Mouse (Mus musculus): ENCODE measurements at regions not wholly inside any gene's neighbourhood (a gene's known extent, or its start where the extent isn't known, plus 50 kb on each side); places are given as distances from the start of the nearest gene placed in this dataset.

GRCm38 (mm10) chr14:25138485-25138884 is 320.5 kb upstream of the Zmiz1 start:
- ATAC-seq (ENCODE audit: extremely low read depth, insufficient number of reproducible peaks, low FRiP score, poor library complexity, severe bottlenecking), result no peak

- ATAC-seq (ENCODE audit: extremely low read depth, insufficient number of reproducible peaks, low FRiP score, poor library complexity, severe bottlenecking), result no peak
These were observed 317.1 kb upstream of the Zmiz1 start for GRCm38 (mm10) chr14:25141933-25142332.

GRCm38 (mm10) chr14:25143051-25143450 is 315.9 kb upstream of the Zmiz1 start:
- no peak for ATAC-seq (ENCODE audit: extremely low read depth, insufficient number of reproducible peaks, low FRiP score, poor library complexity, severe bottlenecking)

GRCm38 (mm10) chr14:25147731-25148130 is 311.3 kb upstream of the Zmiz1 start:
- no peak for ATAC-seq (ENCODE audit: extremely low read depth, insufficient number of reproducible peaks, low FRiP score, poor library complexity, severe bottlenecking)

- ATAC-seq (ENCODE audit: extremely low read depth, insufficient number of reproducible peaks, low FRiP score, poor library complexity, severe bottlenecking), result no peak
These were observed 308.0 kb upstream of the Zmiz1 start for GRCm38 (mm10) chr14:25150968-25151367.

- no peak for ATAC-seq (ENCODE audit: extremely low read depth, insufficient number of reproducible peaks, low FRiP score, poor library complexity, severe bottlenecking)
These were observed 307.5 kb upstream of the Zmiz1 start for GRCm38 (mm10) chr14:25151485-25151884.

GRCm38 (mm10) chr14:25153573-25153972 is 305.4 kb upstream of the Zmiz1 start:
- no peak for ATAC-seq (ENCODE audit: extremely low read depth, insufficient number of reproducible peaks, low FRiP score, poor library complexity, severe bottlenecking)

- no peak for ATAC-seq (ENCODE audit: extremely low read depth, insufficient number of reproducible peaks, low FRiP score, poor library complexity, severe bottlenecking)
These were observed 304.8 kb upstream of the Zmiz1 start for GRCm38 (mm10) chr14:25154180-25154579.

GRCm38 (mm10) chr14:25155008-25155783 is 303.8 kb upstream of the Zmiz1 start:
- ATAC-seq (ENCODE audit: extremely low read depth, insufficient number of reproducible peaks, low FRiP score, poor library complexity, severe bottlenecking), result no peak

GRCm38 (mm10) chr14:25156171-25156570 is 302.8 kb upstream of the Zmiz1 start:
- ATAC-seq (ENCODE audit: extremely low read depth, insufficient number of reproducible peaks, low FRiP score, poor library complexity, severe bottlenecking), result no peak

GRCm38 (mm10) chr14:25161684-25162321 is 297.2 kb upstream of the Zmiz1 start:
- no peak for ATAC-seq (ENCODE audit: extremely low read depth, insufficient number of reproducible peaks, low FRiP score, poor library complexity, severe bottlenecking)

GRCm38 (mm10) chr14:25166217-25166616 is 292.8 kb upstream of the Zmiz1 start:
- no peak for ATAC-seq (ENCODE audit: extremely low read depth, insufficient number of reproducible peaks, low FRiP score, poor library complexity, severe bottlenecking)

GRCm38 (mm10) chr14:25167604-25168003 is 291.4 kb upstream of the Zmiz1 start:
- ATAC-seq (ENCODE audit: extremely low read depth, insufficient number of reproducible peaks, low FRiP score, poor library complexity, severe bottlenecking), result no peak

- no peak for ATAC-seq (ENCODE audit: extremely low read depth, insufficient number of reproducible peaks, low FRiP score, poor library complexity, severe bottlenecking)
These were observed 290.7 kb upstream of the Zmiz1 start for GRCm38 (mm10) chr14:25168310-25168709.

- no peak for ATAC-seq (ENCODE audit: extremely low read depth, insufficient number of reproducible peaks, low FRiP score, poor library complexity, severe bottlenecking)
These were observed 285.7 kb upstream of the Zmiz1 start for GRCm38 (mm10) chr14:25173281-25173680.

GRCm38 (mm10) chr14:25173873-25174272 is 285.1 kb upstream of the Zmiz1 start:
- ATAC-seq (ENCODE audit: extremely low read depth, insufficient number of reproducible peaks, low FRiP score, poor library complexity, severe bottlenecking), result no peak

GRCm38 (mm10) chr14:25174402-25174801 is 284.6 kb upstream of the Zmiz1 start:
- no peak for ATAC-seq (ENCODE audit: extremely low read depth, insufficient number of reproducible peaks, low FRiP score, poor library complexity, severe bottlenecking)

- ATAC-seq (ENCODE audit: extremely low read depth, insufficient number of reproducible peaks, low FRiP score, poor library complexity, severe bottlenecking), result no peak
These were observed 282.8 kb upstream of the Zmiz1 start for GRCm38 (mm10) chr14:25176206-25176605.

- ATAC-seq (ENCODE audit: extremely low read depth, insufficient number of reproducible peaks, low FRiP score, poor library complexity, severe bottlenecking), result no peak
These were observed 278.9 kb upstream of the Zmiz1 start for GRCm38 (mm10) chr14:25180126-25180525.

GRCm38 (mm10) chr14:25181406-25181805 is 277.6 kb upstream of the Zmiz1 start:
- no peak for ATAC-seq (ENCODE audit: extremely low read depth, insufficient number of reproducible peaks, low FRiP score, poor library complexity, severe bottlenecking)

GRCm38 (mm10) chr14:25184042-25184441 is 274.9 kb upstream of the Zmiz1 start:
- no peak for ATAC-seq (ENCODE audit: extremely low read depth, insufficient number of reproducible peaks, low FRiP score, poor library complexity, severe bottlenecking)
